Mouse (Mus musculus): Measurements from ENCODE around the gene Gm853.

DNA sequence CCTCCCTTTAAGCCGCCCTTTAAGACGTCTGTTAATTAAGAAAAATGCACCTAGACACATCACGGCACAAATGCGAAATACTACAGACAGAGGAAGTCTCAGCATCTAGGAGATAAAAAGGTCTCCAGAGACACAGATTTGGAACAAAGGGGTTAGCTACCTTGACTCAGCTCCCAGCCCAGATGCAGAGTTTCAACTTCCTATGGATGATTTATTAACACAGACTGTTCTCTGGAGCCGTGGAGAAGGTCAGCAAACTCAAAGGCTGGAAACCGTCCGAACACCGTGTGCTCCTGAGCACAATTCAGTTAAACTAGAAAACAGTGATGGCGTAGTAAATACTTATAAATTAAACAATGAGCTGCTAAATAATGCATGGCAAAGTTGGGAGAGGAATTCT is 29.9 kb downstream of the Gm853 start:
- TF ChIP-seq CTCF (IDR thresholded peaks at IDR 0.05; ENCODE audit: borderline replicate concordance, insufficient read depth, low read length), result no peak
- no peak for TF ChIP-seq POLR2A (IDR thresholded peaks at IDR 0.05; ENCODE audit: low read depth, low read length)
